Mouse (Mus musculus) midbrain, postnatal 0 days (tissue): Measurements from ENCODE around the gene Card11. TPM values are rescaled to one million over a fixed set of nuclear protein-coding genes. Genes with fewer than 3 reads are reported as not detected.

Source experiments
- ATAC-seq: fragments of 200-750 bp; cut with Nextera tagmentation; 2 replicates; pipeline ENCODE4 v1.8.0; 2017; ENCODE audit warnings: moderate number of reproducible peaks, mild to moderate bottlenecking, moderate TSS enrichment, moderate library complexity; ENCODE audit not compliant: low FRiP score
- DNase-seq: peaks from one replicate; pipeline ENCODE4 v3.0.0-alpha.2; 2015; ENCODE audit warnings: low spot score
- H3K27ac ChIP-seq: fragments of 300-500 bp; sonication (generic); 2 replicates; pipeline ENCODE4 v1.5.1; 2014; ENCODE audit warnings: low read depth, mild to moderate bottlenecking, low read length, mixed read lengths
- H3K27me3 ChIP-seq: fragments of 300-500 bp; sonication (generic); 2 replicates; pipeline ENCODE4 v1.6.1; 2014; ENCODE audit warnings: low read length, control low read depth, mixed read lengths; ENCODE audit not compliant: insufficient read depth
- H3K36me3 ChIP-seq: fragments of 300-500 bp; sonication (generic); 2 replicates; pipeline ENCODE4 v1.6.1; 2014; ENCODE audit warnings: low read length, control low read depth, mixed read lengths; ENCODE audit not compliant: insufficient read depth
- H3K4me1 ChIP-seq: fragments of 300-500 bp; sonication (generic); 2 replicates; pipeline ENCODE4 v1.6.1; 2014; ENCODE audit warnings: mild to moderate bottlenecking, control low read depth, antibody characterized with exemption, low read length, mixed read lengths; ENCODE audit not compliant: insufficient read depth
- H3K4me2 ChIP-seq: fragments of 300-500 bp; sonication (generic); 2 replicates; pipeline ENCODE4 v1.6.1; 2014; ENCODE audit warnings: low read depth, mild to moderate bottlenecking, low read length, mixed read lengths; ENCODE audit not compliant: poor library complexity, severe bottlenecking
- H3K4me3 ChIP-seq: fragments of 300-500 bp; sonication (generic); 2 replicates; pipeline ENCODE4 v1.5.1; 2014; ENCODE audit warnings: low read depth, mild to moderate bottlenecking, low read length, moderate library complexity
- H3K9ac ChIP-seq: fragments of 300-500 bp; sonication (generic); replicated peaks from 2 replicates; pipeline ENCODE4 v1.6.1; 2014; ENCODE audit warnings: mild to moderate bottlenecking, low read length, moderate library complexity, mixed read lengths; ENCODE audit not compliant: poor library complexity, severe bottlenecking
- H3K9me3 ChIP-seq: fragments of 300-500 bp; sonication (generic); 2 replicates; pipeline ENCODE4 v1.6.1; 2016; ENCODE audit warnings: low read length, control low read depth
- CTCF ChIP-seq: IDR thresholded peaks from 2 replicates; pipeline ENCODE4 v1.5.1; 2016; ENCODE audit warnings: antibody characterized with exemption, mild to moderate bottlenecking
- WGBS: fragments of 180-500 bp; shearing (Covaris S2); extraction: QIAGEN DNeasy Blood & Tissue Kit; methylation state at CpG from one replicate; pipeline ENCODE4 v1.1.7; 2014; 5-methylcytosine and 5-hydroxymethylcytosine counted together
- polyA plus RNA-seq: library from polyadenylated mRNA; unstranded; fragments of >200 nt; fragmentation: Nextera tagmentation; extraction: Ambion mirVana; gene quantifications from 2 replicates; pipeline ENCODE4 v1.2.1, GENCODE M21; 2015
- total RNA-seq: library from RNA; depleted of rRNA; stranded (reverse); fragments of >200 nt; gene quantifications from 2 replicates; pipeline ENCODE4 v1.2.3, GENCODE M21; 2014

Card11 gene
- total and polyA plus RNA-seq, 2 experiments from 2014 or later = 0.09 TPM; not detected in 1

DNA sequence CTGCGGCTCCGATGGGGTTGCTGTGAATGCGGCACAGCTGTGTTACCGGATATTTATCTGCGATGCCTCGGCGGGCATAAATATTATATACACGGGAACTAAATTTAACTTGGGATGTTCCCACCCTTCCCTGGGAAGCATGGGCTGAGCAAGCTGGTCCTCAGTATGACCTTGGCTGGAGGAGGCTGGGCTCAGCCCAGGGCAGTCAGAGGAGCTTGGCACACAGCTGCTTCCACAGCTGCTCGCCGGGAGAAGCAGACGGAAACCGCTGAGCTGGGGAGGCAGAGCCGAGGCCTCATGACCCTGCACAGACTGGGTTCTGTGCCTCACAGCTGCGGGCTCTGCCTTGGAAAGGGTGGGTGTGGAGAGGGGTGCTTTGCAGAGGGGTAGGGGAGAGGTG lies 110.3 kb downstream of the Card11 start:
- TF ChIP-seq CTCF = no peak
- DNase-seq = peak; percentile 47

GRCm38 (mm10) chr5:140889539-140889938 lies 110.8 kb downstream of the Card11 start:
- peak; percentile 26 for DNase-seq
- no peak for ATAC-seq

More for the DNA sequence above, 110.3 kb downstream of the Card11 start:
- Histone ChIP-seq H3K27ac (no peak overlapping the region), H3K9me3 (no peaks in the 10 kb centered on the region), H3K27me3 (no peaks in the 10 kb centered on the region), H3K36me3 (no peaks in the 10 kb centered on the region), H3K4me3 (no peak overlapping the region), H3K4me1 (no peaks in the 10 kb centered on the region), H3K4me2 (no peak overlapping the region), H3K9ac (no peak overlapping the region)
- no peak for ATAC-seq
- WGBS = 64% methylated on average over 14 of the region's 14 CpGs

DNA sequence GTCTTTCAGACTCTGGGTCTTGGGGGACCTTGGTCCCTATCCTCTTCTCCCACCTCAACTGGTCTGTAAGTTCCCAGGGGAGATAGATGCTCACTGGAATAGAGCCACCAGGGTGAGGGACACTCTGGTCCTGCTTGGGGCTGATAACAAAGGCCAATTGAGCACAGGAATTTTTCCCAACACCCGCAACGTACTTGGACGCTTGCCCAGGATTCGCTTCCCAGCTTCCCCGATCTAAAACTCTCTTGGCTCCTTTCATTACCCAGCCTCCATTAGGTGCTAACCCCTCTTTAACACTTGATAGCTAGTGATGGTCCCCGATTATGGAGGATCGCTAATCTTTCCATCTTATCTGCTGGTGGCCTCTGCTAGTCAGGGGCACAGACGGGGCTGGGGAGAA lies 112.5 kb downstream of the Card11 start:
- no peaks in the 10 kb centered on the region for H3K27me3 ChIP-seq
- H3K4me3 ChIP-seq = no peak overlapping the region
- no peak for ATAC-seq
- WGBS = 62% methylated on average over 8 of the region's 8 CpGs
- no peak overlapping the region for H3K27ac ChIP-seq
- H3K4me1 ChIP-seq = no peaks in the 10 kb centered on the region
- no peaks in the 10 kb centered on the region for H3K36me3 ChIP-seq
- TF ChIP-seq CTCF = no peak
- DNase-seq = no peak
- no peak overlapping the region for H3K9ac ChIP-seq
- H3K9me3 ChIP-seq = no peaks in the 10 kb centered on the region
- no peak overlapping the region for H3K4me2 ChIP-seq

More at GRCm38 (mm10) chr5:140889539-140889938, 110.8 kb downstream of the Card11 start:
- no peak overlapping the region for H3K4me3 ChIP-seq
- H3K27me3 ChIP-seq = no peaks in the 10 kb centered on the region
- no peaks in the 10 kb centered on the region for H3K9me3 ChIP-seq
- 52% methylated on average over 8 of the region's 8 CpGs for WGBS
- H3K4me1 ChIP-seq = no peaks in the 10 kb centered on the region
- no peak overlapping the region for H3K9ac ChIP-seq
- peak; percentile 54 for TF ChIP-seq CTCF
- no peaks in the 10 kb centered on the region for H3K36me3 ChIP-seq
- H3K4me2 ChIP-seq = no peak overlapping the region
- no peak overlapping the region for H3K27ac ChIP-seq

DNA sequence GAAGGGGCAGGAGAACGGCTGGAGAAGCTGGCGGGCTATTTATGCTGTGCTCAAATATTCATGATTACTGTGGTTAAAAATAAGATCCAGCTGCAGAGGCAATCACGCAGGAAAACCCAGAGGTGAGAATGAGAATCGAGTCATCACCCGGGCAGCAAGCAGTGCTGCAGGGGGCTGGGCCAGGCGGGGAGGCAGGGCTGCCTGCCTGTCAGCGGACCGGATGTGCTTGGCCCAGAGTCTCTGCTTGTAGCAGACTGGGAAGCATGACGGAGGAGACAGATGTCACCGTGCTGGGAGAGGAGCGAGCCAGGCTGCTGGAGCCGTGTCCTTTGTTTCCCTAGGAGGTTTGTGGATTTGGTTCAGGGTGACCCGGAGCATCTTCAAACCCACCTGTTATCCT lies 115.4 kb downstream of the Card11 start:
- ATAC-seq = no peak
- Histone ChIP-seq H3K27ac (no peak overlapping the region), H3K4me1 (no peaks in the 10 kb centered on the region), H3K4me3 (no peak overlapping the region), H3K9me3 (no peaks in the 10 kb centered on the region), H3K9ac (no peak overlapping the region), H3K27me3 (no peaks in the 10 kb centered on the region), H3K4me2 (no peak overlapping the region), H3K36me3 (no peaks in the 10 kb centered on the region)
- 54% methylated on average over 13 of the region's 13 CpGs for WGBS
- DNase-seq = peak; percentile 23
- TF ChIP-seq CTCF = no peak

DNA sequence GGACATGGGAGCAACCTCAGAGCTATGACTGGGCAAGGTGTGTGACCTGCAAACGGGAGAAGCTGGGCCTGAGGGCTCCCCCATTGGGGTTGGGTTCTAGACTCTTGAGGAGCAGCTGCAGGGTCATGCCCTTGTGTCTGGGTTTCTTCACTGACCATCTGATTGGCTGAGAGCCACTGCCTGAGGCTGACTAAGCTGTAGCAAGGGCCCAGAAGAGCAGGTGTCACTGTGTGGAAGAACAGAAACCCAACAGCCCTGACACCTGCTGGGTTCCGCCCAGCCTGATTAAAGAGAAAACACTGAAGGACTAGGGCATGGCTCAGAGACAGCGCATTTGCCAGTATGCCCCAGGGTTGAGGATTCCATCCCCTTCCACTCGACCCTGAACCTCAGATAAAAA lies 118.0 kb downstream of the Card11 start:
- no peak for DNase-seq
- TF ChIP-seq CTCF = no peak
- Histone ChIP-seq H3K27me3 (no peaks in the 10 kb centered on the region), H3K27ac (no peak overlapping the region), H3K4me1 (no peaks in the 10 kb centered on the region), H3K9me3 (no peaks in the 10 kb centered on the region), H3K4me2 (no peak overlapping the region), H3K36me3 (no peaks in the 10 kb centered on the region), H3K9ac (no peak overlapping the region), H3K4me3 (no peak overlapping the region)
- WGBS = 75% methylated on average over 4 of the region's 4 CpGs
- no peak for ATAC-seq

DNA sequence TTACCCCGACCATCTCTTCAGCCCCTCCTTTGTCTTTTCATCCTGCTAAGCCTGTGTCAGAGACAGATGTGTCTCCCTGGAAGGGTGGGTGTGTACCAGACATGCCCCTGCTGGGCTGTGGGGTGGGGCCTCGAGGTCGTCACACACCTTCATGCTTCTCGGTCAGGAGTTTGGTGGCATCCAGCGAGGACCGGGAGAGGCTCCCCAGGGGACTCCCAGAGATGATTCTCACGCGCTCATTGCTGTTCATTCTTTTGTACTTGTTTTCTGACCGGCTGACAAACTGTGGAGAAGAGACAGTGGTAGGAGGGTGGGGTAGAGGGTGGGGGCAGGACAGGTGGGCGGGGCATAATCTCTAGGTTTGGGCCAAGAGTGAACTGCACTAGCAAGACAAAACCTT lies 120.2 kb downstream of the Card11 start:
- H3K4me3 ChIP-seq = no peak overlapping the region
- ATAC-seq = no peak
- no peak overlapping the region for H3K9ac ChIP-seq
- H3K9me3 ChIP-seq = no peaks in the 10 kb centered on the region
- no peaks in the 10 kb centered on the region for H3K4me1 ChIP-seq
- H3K36me3 ChIP-seq = no peaks in the 10 kb centered on the region
- no peak overlapping the region for H3K27ac ChIP-seq
- DNase-seq = no peak
- no peaks in the 10 kb centered on the region for H3K27me3 ChIP-seq
- H3K4me2 ChIP-seq = no peak overlapping the region
- no peak for TF ChIP-seq CTCF
- 53% methylated on average over 10 of the region's 10 CpGs for WGBS
